Mouse (Mus musculus): ENCODE data around the gene Mllt10.

DNA sequence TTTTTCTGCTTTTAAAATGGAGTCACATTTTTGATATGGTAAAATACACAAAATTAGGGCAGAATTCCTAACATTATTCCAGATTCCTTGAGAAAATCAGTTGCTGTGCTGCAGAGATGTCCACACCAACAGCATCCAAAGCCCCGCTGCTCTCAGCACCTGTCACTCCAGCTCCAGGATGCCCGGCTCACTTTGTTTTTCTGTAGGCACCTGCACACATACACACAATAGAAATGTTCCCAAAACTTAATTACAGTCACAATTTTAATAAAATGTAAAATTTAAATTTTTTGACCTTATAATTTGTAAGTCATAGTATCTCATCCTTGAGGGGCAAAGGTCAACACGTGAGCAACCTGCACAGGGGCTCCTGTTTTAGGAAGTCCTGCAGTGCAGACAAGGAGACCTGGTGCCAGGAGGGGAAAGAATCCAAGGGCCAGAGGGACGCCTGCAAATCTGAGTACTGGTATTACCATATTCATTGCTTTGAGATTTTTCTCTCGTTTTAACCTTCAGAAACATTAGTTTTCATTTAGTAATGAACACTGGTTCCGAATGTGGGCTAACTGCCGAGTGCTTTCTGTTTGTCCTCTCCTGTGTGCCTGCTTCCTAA lies 154.3 kb downstream of the Mllt10 start:
- TF ChIP-seq TCF12 (IDR thresholded peaks at IDR 0.05; ENCODE audit: insufficient read depth, poor library complexity, severe bottlenecking) (no peak), POLR2A (IDR thresholded peaks at IDR 0.05; ENCODE audit: insufficient read length, low read depth) (no peak), MYOD1 (IDR thresholded peaks at IDR 0.05; ENCODE audit: control insufficient read depth in 1 of 3, insufficient read length in 2 of 3, low read depth in 2 of 3) (no peak), POLR2AphosphoS2 (IDR thresholded peaks at IDR 0.05; ENCODE audit: insufficient read length, low read depth) (no peak), CEBPB (IDR thresholded peaks at IDR 0.05; ENCODE audit: insufficient read depth, poor library complexity, severe bottlenecking) (no peak), MAX (IDR thresholded peaks at IDR 0.05; ENCODE audit: low read depth) (no peak)

Measured in myocyte (in vitro differentiated cells).